Mouse (Mus musculus) small intestine, adult 2 months (tissue): Measurements from ENCODE around the gene Pnkp. TPM values are rescaled to one million over a fixed set of nuclear protein-coding genes. Genes with fewer than 3 reads are reported as not detected.

Source experiments
- H3K27ac ChIP-seq: fragments of 200-500 bp; 2 replicates; pipeline ENCODE4 v1.5.1; 2012; ENCODE audit warnings: low read depth, low read length, control low read depth, inconsistent platforms; ENCODE audit not compliant: insufficient read depth
- H3K27me3 ChIP-seq: fragments of 200-500 bp; 2 replicates; pipeline ENCODE4 v1.6.1; 2012; ENCODE audit warnings: mild to moderate bottlenecking, moderate library complexity, low read length, inconsistent platforms; ENCODE audit not compliant: control insufficient read depth, insufficient read depth
- H3K36me3 ChIP-seq: fragments of 200-500 bp; 2 replicates; pipeline ENCODE4 v1.6.1; 2012; ENCODE audit warnings: mild to moderate bottlenecking, low read length, control low read depth, inconsistent platforms; ENCODE audit not compliant: control insufficient read depth, insufficient read depth
- H3K4me1 ChIP-seq: fragments of 200-500 bp; 2 replicates; pipeline ENCODE4 v1.6.1; 2012; ENCODE audit warnings: low read length, inconsistent platforms, mixed read lengths; ENCODE audit not compliant: control insufficient read depth, insufficient read depth, insufficient read length
- H3K4me3 ChIP-seq: fragments of 200-500 bp; 2 replicates; pipeline ENCODE4 v1.5.1; 2012; ENCODE audit warnings: low read depth, mild to moderate bottlenecking, control low read depth, inconsistent platforms, low read length, moderate library complexity
- CTCF ChIP-seq: fragments of 200-500 bp; IDR thresholded peaks from 2 replicates; pipeline ENCODE4 v1.5.1; 2012; ENCODE audit warnings: low read depth, mild to moderate bottlenecking, control low read depth, inconsistent platforms, low read length, moderate library complexity, mixed read lengths; ENCODE audit not compliant: insufficient replicate concordance, insufficient read length; ENCODE audit errors: extremely low read depth
- POLR2A ChIP-seq: fragments of 200-500 bp; IDR thresholded peaks from 2 replicates; pipeline ENCODE4 v1.6.1; 2012; ENCODE audit warnings: low read depth, mild to moderate bottlenecking, control low read depth, inconsistent platforms, low read length, moderate library complexity
- WGBS: fragments of 180-500 bp; shearing (Covaris S2); methylation state at CpG from one replicate; pipeline ENCODE4 v1.1.7; 2018; 5-methylcytosine and 5-hydroxymethylcytosine counted together
- polyA plus RNA-seq: library from polyadenylated mRNA; depleted of rRNA; stranded (reverse); fragments of >200 nt; gene quantifications from 2 replicates; pipeline ENCODE4 v1.2.3, GENCODE M21; 2012

Pnkp gene
- polyA plus RNA-seq, 1 experiment: 84.2 TPM

- WGBS: 5% methylated on average over 58 of the region's 58 CpGs
- Histone ChIP-seq H3K36me3 (peaks cover 33% of the 10 kb centered on the region), H3K27me3 (no peaks in the 10 kb centered on the region), H3K4me1 (peaks cover 21% of the 10 kb centered on the region), H3K27ac (no peak overlapping the region), H3K4me3 (peak overlapping the region; percentile 46)
- TF ChIP-seq CTCF (no peak), POLR2A (no peak)
These were observed 17.3 kb upstream of the Pnkp start for GRCm38 (mm10) chr7:44839491-44840191.

GRCm38 (mm10) chr7:44840426-44840825, 16.5 kb upstream of the Pnkp start:
- peaks cover 21% of the 10 kb centered on the region for H3K4me1 ChIP-seq
- WGBS: 69% methylated on average over 14 of the region's 14 CpGs
- no peak for TF ChIP-seq POLR2A
- no peak for TF ChIP-seq CTCF
- H3K27me3 ChIP-seq: no peaks in the 10 kb centered on the region
- H3K4me3 ChIP-seq: peak overlapping the region; percentile 46; the same call in 1 of the 2 replicates
- peaks cover 40% of the 10 kb centered on the region for H3K36me3 ChIP-seq
- H3K27ac ChIP-seq: no peak overlapping the region

GRCm38 (mm10) chr7:44841825-44842463, 15.0 kb upstream of the Pnkp start:
- 90% methylated on average over 8 of the region's 8 CpGs for WGBS
- peaks cover 53% of the 10 kb centered on the region for H3K36me3 ChIP-seq

GRCm38 (mm10) chr7:44845006-44845405, 11.9 kb upstream of the Pnkp start:
- Histone ChIP-seq H3K36me3 (peaks cover 53% of the 10 kb centered on the region), H3K27ac (no peak overlapping the region), H3K4me3 (no peak overlapping the region), H3K4me1 (peaks cover 7% of the 10 kb centered on the region), H3K27me3 (no peaks in the 10 kb centered on the region)
- TF ChIP-seq CTCF (no peak), POLR2A (no peak)
- WGBS: 92% methylated on average over 10 of the region's 10 CpGs

More at GRCm38 (mm10) chr7:44841825-44842463, 15.0 kb upstream of the Pnkp start:
- H3K27me3 ChIP-seq: no peaks in the 10 kb centered on the region
- no peak overlapping the region for H3K4me3 ChIP-seq
- TF ChIP-seq POLR2A (no peak), CTCF (no peak)
- H3K4me1 ChIP-seq: peaks cover 13% of the 10 kb centered on the region
- H3K27ac ChIP-seq: no peak overlapping the region

GRCm38 (mm10) chr7:44846804-44847203, 10.1 kb upstream of the Pnkp start:
- H3K27ac ChIP-seq: no peak overlapping the region
- peaks cover 46% of the 10 kb centered on the region for H3K36me3 ChIP-seq
- no peaks in the 10 kb centered on the region for H3K27me3 ChIP-seq
- peaks cover 8% of the 10 kb centered on the region; the same call in 1 of the 2 replicates for H3K4me1 ChIP-seq
- 87% methylated on average over 7 of the region's 7 CpGs for WGBS
- H3K4me3 ChIP-seq: no peak overlapping the region
- TF ChIP-seq CTCF (no peak), POLR2A (no peak)

- no peak for TF ChIP-seq POLR2A
- TF ChIP-seq CTCF: no peak
- peaks cover 8% of the 10 kb centered on the region; the same call in 1 of the 2 replicates for H3K4me1 ChIP-seq
- H3K27me3 ChIP-seq: no peaks in the 10 kb centered on the region
- H3K36me3 ChIP-seq: peaks cover 37% of the 10 kb centered on the region
- H3K4me3 ChIP-seq: peak overlapping the region; percentile 80
- WGBS: 29% methylated on average over 5 of the region's 5 CpGs
- no peak overlapping the region for H3K27ac ChIP-seq
These were observed 9.2 kb upstream of the Pnkp start for GRCm38 (mm10) chr7:44847772-44848171.

- Histone ChIP-seq H3K27ac (peak within 1 kb of the TSS; percentile 91), H3K27me3 (no peaks in the 10 kb centered on the region), H3K4me3 (peak within 1 kb of the TSS; percentile 80), H3K36me3 (peaks cover 27% of the 10 kb centered on the region), H3K4me1 (peaks cover 11% of the 10 kb centered on the region)
- under 1% methylated on average over 54 of the region's 54 CpGs for WGBS
- no peak for TF ChIP-seq CTCF
- TF ChIP-seq POLR2A: peak; percentile 48; the same call in 1 of the 2 replicates
These were observed 8.2 kb upstream of the Pnkp start, which contains the start of the genes Akt1s1 and Tbc1d17 for GRCm38 (mm10) chr7:44848561-44849415. Gene Akt1s1, plus strand, starts transcription at chr7:44848991. Gene Tbc1d17, minus strand, starts transcription at chr7:44849079.
